Mouse (Mus musculus) spleen, adult 10 weeks (tissue): ENCODE measurements around the gene Cntnap5b. TPM values are rescaled to one million over a fixed set of nuclear protein-coding genes. Genes with fewer than 3 reads are reported as not detected.

Experiments
- polyA plus RNA-seq: library from polyadenylated mRNA; stranded (reverse); fragments of 350-450 nt; fragmentation: Illumina TruSeq; extraction: RNeasy Lipid Tissue Mini Kit (QIAGEN cat#74804); gene quantifications from one replicate; pipeline ENCODE4 v1.2.3, GENCODE M21; 2015; ENCODE audit warnings: low replicate concordance; ENCODE audit not compliant: insufficient read depth

The Cntnap5b gene
- not detected for polyA plus RNA-seq

GRCm38 (mm10) chr1:99772614-99773013 lies at the start of gene Cntnap5b:
Cntnap5b (plus strand) TSS chr1:99772765.

